Mouse (Mus musculus) 416B (cell line): ENCODE results near the gene Asxl1.

ENCODE experiments used
- DNase-seq: peaks from one replicate; pipeline ENCODE4 v3.0.0; 2011; ENCODE audit warnings: low read depth

Asxl1 gene

DNA sequence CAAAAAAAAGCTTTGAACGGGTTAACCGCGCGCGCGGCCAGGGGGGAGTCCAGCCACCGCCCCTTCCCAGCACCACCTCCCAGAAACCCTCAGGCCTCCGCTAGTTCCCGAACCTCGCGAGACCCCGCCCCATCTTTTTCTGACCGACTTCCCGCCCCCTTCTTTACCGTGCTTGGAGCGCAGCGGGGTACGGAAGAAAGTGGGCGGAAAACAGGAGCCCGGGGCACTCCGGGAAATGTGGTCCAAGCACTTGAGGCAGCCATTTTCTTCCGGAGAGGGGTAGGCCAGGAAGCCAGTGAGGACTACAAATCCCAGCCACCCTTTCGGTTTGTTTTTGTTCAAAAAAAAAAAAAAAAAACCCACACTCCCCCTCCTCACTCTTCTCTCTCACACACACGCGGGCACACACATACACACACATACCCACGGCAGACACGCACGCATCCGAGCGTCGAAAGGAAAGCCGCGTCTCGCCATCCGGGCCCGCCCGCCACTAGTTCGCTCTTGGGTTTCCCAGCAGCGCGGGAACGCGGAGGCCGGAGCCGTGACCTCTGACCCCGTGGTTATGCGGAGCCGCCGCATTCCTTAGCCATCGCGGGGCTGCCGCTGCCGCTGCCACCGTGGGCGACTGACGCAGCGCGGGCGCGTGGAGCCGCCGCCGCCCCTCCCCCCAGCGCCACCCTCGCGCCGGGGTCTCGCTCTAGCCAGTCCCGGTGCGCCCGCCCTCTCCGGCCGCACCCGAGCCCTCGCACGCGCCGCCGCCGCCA is at the start of gene Asxl1:
Asxl1 (plus strand) TSS at position 376 of the 767 bp plus-strand sequence.
- DNase-seq, result peak; percentile 100

DNA sequence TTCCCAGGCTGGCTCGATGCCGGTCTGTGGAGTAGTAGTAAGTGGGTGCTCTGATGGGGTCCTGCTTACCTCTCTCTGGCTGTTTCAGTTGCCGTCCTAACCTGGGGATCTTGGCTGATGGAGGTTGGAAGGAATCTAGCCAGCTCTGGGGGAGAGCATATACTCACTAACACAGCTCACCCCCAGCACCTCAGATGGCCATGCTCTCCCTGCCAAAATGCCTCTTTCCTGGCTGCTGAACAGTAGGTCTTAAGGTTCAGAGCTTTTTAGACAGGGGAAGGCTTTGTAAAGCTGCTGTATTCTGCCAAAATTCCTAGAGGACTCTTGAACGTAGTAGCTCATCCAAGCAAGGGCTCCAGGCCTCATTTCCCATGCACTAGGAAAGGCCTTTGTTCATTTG is 47.9 kb upstream of the Asxl1 start:
- DNase-seq, result no peak

DNA sequence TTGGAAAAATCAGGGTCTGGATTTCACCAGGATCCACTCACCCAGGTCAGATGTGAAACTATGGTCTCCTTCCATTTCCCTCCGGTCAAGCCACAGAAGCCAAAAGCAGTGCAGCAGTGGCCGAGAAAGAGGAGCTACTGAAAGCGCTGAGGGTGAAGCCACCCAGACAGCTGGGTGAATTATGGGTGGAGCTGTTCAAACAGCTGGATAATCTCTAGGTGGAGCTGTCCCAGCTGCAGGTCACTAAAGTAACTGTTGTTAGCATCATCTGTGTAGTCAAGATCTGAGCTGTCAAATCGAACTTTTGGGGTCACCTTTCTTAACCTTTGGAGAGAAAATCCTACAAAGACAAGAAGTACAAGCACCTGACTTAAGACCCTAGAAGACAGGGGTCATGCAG is 47.2 kb upstream of the Asxl1 start:
- no peak for DNase-seq

DNA sequence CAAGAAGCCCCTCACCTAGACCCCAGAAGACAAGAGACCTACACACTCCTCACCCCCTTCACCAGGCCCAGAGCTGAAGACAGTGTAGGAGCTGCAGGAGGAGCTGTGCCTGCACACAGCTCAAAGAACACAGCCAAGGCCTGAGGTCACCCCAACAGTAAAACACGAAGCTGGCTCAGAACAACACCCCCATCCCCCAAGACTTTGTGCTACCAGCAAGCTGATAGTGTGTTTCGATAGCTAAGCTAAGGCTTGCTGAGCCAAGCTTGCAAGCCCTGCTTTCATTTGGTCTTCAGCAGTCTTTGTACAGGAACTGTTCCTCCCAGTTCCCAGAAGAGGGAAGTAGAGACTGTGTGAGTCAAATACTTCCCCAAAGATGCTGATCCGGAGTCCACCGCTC is 46.8 kb upstream of the Asxl1 start:
- peak; percentile 29 for DNase-seq

DNA sequence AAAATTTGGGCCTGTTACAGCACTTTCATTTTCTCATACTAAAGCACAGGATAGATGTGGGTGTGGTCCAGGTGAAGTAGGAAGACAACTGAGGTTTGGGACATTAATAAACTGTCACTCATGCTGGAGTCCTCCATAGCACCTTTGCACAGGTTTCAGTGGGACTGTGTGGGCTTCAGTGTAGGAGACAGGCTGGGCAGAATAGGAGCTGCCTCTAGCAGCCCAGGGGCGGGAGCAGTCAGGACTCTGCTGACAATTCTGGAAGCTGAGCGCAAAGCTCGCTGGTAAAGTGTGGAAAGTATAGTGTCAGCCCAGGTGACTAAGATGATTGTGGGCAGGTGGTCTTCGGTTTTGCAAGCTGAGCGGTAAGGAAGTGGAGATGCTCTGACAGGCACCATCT is 44.5 kb upstream of the Asxl1 start:
- DNase-seq, result no peak

DNA sequence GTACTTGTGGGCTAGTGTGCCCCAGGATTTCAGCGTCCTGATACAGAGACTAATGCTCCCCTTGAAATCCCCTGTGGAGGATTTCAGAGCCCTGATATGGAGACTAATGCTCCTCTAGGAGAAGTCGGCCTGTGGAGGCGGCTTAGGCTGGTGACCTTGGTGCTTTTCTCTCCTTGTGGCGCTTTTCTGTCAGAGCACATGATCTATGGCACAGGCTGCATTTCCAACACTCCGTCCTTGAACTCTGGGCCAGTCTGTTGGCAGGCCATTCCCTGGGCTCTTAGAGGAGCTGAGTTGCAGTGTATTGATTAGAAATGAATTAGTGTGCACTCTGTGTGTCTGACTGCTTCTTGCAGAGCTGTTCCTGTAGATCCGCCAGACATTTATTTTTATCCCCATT is 40.4 kb upstream of the Asxl1 start:
- DNase-seq, result no peak

DNA sequence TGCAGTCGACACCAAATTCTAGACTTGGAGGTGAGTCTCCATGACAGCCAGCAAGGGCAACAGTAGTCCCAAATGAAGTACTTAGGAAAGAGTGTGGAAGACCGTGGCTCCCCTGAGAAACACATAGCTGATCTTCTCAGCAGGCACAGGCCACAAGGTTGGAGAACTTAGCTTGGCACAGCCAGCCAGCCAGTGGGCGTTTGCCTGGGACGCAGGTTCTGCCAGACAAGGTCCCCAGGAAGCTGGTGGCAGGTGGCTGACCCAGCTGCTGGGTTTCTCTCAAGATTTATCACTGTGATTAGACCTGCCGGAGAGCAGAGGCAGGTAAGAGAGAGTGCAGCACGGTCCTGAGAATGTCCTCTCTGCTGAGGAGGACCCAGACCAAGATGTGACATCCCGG is 37.0 kb upstream of the Asxl1 start:
- DNase-seq, result no peak

DNA sequence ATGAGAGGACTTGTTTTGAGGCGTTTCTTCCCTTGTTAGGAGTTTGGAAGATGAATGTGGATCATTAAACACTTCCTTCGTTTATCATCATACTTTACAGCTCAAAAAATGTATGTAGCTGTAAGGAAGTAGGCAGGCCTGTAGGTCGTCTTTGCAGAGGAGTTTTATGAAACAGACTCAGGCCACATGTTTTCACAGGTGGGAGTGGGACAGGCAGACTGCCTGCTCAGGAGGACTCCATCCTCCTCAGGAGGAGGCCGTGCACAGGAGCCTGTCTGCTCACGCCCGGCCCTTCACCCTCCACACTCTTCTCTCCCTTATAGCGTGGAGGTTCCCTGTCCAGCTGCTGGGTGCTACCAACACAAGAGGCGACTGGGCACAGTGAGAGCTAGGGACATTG is 36.5 kb upstream of the Asxl1 start:
- DNase-seq, result no peak

DNA sequence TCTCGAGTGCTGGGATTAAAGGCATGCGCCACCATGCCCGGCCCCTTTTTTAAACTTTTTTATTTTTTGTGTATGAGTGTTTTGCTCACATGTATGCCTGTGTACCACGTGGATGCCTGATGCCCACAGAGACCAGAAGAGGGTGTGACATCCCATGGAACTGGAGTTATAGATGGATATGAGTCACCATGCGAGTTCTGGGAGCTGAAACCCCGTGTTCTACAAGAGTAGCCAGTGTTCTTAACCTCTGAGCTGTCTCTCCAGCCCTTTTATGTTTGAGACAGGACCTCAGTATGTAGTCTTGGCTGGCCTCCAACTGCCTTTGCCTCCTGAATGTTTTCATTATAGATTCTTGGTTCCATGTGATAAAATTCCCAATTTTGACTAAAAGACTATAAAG is 35.4 kb upstream of the Asxl1 start:
- peak; percentile 65 for DNase-seq

DNA sequence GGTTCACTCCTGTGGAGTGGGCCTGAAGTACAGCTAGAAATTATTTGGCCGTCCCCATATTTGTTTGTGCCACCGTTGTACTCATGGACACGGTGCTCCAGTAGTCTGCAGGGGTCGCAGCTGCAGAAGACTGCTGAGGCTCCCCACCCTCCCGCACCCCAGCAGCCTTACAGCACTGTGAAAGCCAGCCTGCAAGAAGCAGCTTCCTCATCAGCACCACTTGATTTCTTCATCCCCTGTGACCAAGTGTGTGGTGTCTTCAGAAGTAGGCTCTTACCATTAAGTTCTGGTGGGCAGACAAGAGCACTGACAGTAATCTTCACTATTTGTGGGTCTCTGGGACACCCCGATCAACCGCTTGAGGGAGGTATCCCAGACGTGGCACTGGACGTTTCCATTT is 32.7 kb upstream of the Asxl1 start:
- peak; percentile 38 for DNase-seq

DNA sequence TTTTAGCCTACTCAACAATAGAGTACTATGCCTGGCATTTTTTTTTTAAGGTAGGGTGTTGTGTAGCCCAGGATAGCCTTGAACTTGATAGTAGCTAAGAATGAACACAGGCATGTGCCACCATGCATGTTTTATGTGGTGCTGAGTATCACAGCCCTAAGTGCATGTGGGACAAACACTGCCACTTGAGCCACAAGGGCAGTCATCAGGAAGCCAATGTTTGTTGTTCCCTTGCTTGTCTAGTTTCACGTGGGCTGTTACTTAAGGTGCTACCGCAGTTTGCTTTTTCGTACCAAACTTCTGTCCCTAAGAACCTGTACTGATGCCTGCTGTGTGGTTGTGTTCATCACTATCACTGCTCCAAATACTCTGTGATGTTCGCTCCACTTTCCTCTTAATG is 27.2 kb upstream of the Asxl1 start:
- DNase-seq, result no peak

DNA sequence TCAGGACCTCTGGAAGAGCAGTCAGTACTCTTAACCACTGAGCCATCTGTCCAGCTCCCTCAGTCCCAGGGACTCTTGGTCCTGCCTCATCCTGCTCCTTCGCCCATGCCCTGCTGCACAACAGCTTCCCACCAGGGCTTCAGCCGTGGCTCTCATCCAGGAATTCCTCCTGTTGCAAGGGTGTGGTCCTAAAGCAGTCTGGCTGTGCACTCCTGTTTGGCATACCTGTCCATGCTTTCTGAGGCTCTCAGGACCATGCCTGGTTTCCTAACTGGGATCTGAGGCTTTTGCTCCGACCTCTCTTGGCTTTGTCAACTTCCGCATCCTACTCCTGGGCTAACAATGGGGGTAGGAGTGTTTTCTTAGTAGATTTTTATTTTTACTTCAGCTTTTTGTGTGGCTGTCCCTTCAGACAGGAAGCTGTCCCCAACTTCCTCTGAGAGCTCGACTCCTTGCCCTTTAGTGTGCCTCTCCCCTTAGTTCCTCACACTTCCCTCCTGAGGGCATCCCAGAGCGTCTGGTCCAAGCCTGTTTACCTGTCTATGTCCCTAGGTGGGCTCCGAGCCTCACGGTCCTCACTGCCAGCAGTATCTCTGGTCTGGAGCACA is 26.5 kb upstream of the Asxl1 start:
- DNase-seq, result no peak

DNA sequence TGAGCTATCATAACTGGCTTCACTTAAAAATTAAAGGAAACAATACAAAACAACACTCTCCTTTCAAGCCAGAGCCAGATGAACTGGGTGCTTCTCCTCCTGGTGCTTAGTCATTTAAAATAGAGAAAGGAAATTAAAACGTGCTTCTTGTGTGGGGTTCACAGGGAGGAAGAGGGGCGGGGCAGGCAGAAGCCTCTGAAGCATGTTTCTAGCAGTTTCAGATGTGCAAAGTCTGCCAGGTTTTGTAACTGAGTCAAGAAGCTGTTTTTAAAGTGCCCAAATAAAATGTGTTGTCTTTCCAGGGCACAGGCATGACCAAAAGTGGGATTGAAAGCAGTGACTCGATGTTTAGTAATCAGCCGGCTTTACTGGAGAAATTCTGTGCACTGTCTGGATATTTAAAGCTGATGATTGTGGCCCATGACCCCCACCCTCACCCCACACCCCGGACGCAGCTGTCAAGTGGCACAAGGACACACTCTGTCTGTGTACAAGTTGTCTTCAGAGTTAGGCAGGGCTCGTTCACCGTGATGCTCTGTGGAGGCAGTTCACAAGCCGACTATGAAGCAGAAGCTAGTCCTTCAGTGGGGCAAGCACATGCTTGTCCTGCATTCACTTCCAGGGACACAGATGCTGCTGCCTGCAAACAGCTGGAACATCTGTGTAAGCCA is 19.8 kb upstream of the Asxl1 start:
- no peak for DNase-seq

DNA sequence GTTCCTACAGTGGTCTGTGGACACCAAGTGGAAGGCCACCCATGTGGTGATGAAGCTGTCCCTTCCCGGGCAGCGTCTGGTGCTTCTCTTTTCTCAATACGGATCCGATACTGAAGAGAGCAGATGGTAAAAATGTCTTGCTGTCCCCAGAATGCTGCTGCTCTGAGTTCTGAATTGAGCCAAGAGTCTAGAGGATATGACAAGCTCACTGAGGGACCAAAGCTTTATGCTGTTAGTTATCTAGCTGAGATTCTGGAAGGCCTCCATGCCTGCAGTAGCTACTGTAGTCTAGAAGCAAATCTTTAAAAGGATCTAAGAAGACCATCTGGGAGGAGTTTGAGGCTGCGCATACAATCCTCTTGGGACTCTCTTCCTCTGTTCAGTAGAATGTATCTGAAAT is 13.4 kb upstream of the Asxl1 start:
- no peak for DNase-seq

DNA sequence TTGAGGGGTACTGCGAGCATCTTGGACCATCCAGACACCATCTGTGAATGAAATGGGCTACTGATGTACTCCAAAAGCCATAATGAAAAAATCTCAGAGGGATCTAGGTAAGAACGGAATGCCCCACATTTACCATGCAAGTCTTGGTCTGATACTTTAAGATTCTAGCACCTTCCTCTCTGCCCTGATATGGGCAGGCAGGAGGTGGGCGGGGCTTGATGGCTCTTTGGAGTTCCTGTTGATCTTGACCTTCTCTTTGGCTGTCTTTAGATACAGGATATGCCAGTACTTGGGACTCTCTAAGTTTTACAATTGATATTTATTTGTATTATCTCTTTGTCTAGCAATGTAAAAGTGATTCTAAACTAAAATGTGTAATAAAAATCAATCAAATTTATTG is 12.6 kb upstream of the Asxl1 start:
- DNase-seq, result no peak

DNA sequence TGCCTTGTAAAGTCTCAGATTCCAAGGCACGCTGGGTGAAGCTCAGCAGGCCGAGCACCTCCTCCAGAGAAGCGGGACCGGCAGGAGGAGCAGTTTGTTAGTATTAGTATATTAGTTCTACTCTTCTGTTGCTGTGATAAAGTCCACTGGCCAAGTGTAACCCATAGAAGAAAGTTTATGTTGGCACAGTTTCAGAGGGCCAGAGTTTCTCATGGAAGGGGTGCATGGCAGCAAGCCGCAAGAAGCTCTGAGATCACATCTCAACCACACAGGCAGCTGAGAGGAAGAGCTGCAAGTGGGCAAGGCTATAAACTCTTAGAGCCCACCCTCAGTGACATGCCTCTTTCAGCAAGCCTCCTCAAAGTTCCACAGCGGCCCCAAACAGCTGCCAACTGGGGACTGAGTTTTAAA is 11.8 kb upstream of the Asxl1 start:
- peak; percentile 50 for DNase-seq

DNA sequence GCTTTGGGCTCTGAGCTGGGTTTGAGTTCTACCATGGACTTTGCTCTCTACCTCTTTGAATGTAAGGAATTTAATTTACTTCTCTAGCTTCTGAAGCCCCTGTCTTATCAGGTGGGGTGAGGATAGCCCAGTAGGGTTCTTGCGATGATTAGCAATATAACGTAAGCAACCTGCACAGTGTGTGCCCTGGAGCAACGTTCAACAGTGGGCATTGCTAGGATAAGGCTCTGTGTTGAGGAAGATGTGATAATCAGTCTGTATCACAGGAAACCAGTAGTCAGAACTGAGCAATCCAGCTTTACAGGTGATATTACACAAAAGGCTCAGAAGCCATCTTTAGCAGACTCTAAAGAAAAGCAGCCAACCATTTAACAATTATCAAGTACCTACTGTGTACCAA is 11.3 kb upstream of the Asxl1 start:
- DNase-seq, result no peak

DNA sequence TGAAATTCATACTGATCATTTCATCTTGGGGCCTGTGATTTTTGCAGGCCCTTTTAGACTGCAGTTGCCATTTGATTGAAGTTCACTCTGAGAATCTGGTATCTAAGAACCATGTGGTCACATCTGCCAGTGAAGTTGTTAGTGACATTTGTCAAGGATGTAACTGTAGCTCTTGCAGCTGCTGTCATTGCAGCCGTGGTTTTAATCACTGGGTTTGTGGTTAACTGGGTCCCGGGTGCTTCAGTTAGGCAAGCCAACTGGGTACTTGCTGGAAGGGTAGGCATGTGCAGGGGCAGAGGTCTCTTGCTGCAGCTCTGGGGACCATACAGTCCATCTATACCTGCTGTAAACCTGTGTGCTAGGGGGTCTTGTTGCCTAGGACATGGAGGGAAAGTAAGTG is 9.5 kb upstream of the Asxl1 start:
- peak; percentile 86 for DNase-seq

DNA sequence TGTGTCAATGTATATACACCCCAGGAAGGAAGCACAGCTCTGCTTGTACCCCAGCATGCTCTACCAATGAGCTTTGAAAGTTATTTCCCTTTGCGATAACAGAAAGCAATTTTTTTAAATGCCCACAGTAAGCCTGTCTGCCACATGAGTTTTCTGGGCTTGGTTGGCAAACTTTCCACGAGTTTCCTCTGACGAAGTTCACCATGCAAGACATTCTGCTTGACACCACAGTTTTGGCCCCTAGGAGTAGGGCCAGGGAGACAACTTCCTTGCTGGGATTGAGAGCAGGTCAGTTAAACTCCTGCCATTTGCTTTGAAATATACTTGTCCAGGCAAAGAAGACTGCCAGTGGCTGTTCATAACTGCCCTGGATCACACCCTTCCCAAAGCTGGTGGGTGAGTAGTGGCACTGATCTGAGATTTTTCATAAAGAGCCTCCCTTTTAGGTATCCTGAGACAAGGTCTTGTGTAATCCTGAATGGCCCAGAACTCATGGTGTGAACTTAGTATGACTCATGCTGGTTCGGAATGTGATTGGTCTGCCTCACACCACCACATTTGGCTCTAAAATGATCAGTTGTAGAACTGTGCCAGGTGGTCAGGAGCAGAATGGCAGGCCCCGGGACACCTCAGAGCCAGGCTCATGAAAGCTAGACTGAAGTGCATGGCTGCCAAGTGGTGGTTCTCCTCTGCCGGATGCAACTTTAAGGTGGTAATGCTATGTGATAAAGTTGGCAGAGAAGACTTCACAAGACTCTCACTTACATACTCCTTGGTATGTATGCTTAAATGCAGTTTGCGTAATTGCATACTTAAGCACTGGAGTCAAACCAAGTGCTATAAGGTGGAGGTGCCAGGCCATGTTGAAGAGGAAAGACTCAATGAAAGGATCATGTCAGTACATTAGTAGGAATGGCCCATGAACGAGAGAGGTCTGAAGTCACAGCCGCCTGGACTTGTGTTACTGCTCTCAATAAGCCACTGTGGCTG is 7.0 kb upstream of the Asxl1 start:
- peak; percentile 65 for DNase-seq

DNA sequence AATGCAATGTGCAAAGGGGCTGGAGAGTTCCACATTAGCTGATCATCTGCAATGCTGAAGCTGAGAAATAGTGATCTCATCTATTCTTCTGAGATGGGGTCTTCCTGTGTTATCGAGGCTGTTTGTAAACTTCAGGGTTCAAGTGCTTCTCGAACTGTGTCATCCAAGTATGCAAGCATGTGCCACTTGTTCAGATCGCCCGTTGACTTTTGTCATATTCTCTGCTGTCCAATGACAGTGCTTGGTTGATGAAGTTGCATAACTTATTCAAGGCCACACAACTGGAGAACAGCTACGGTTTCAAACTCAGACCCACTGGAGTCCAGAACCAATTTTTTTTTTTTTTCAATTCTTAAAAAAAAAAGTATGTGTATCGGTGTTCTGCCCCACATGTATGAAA is 3.5 kb upstream of the Asxl1 start:
- DNase-seq, result peak; percentile 51

DNA sequence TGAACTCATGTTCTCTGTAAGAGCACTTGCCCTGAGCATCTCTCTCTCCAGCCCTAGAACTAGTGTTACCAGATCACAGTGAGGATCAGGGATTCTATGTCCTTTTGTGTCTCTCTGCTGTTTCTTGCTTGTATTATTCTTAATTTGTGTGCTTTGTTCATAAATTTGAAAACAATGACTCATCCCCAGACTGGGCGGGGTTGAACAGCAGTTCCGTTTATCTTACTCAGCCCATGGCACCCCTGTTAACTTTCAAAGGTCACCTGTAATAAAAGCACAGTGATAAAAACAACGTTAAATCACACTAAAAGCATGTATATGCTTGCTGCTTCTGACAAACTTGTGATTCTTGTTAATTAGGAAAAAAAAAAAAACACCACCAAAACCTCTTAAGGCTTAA is 3.0 kb upstream of the Asxl1 start:
- peak; percentile 45 for DNase-seq

DNA sequence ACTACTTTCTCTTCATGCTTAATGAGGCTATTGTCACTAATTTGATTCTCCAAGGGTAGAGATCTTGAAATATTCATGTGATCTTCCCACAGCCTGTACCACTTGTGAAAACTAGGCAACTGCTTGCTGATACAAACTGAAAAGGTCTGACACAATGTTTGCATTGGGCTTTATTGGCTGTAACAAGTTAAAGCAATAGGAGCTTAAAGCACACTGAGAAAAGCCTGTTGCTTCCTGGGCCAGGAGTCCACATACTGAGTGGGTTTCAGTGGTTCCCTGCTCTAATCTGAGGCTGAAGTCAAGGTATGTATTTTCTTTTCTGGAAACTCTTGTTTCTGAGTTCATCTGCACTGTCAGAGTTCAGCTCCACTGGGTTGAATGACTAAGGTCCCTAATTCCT is 2.4 kb upstream of the Asxl1 start:
- no peak for DNase-seq
